Mouse (Mus musculus) testis, adult 2 months (tissue): ENCODE data around the gene Tsga10ip.

Experiments used
- CTCF ChIP-seq: fragments of 200-500 bp; IDR thresholded peaks from 2 replicates; pipeline ENCODE4 v1.5.1; 2012; ENCODE audit warnings: low read depth, mild to moderate bottlenecking, inconsistent platforms, low read length, moderate library complexity; ENCODE audit not compliant: control insufficient read depth, insufficient read depth, insufficient replicate concordance
- POLR2A ChIP-seq: fragments of 200-500 bp; IDR thresholded peaks from 2 replicates; pipeline ENCODE4 v1.6.1; 2012; ENCODE audit warnings: low read depth, mild to moderate bottlenecking, inconsistent platforms, low read length, moderate library complexity; ENCODE audit not compliant: control insufficient read depth

- TF ChIP-seq CTCF (no peak), POLR2A (no peak)
Measured at GRCm38 (mm10) chr19:5374177-5374576, 28.1 kb downstream of the Tsga10ip start.
